Mouse (Mus musculus): Measurements from ENCODE around the gene Plcg1. TPM values are rescaled to one million over a fixed set of nuclear protein-coding genes. Genes with fewer than 3 reads are reported as not detected.

Gene Plcg1
- polyA plus RNA-seq, 1 experiment, result 9.1 TPM

- 74% methylated on average over 5 of the region's 5 CpGs for WGBS
- no peak for DNase-seq (ENCODE audit: low read depth, low spot score)
These were observed 35.3 kb downstream of the Plcg1 start for GRCm38 (mm10) chr2:160766371-160766771.

- 94% methylated on average over 2 of the region's 2 CpGs for WGBS
- no peak for DNase-seq (ENCODE audit: low read depth, low spot score)
These were observed 36.1 kb downstream of the Plcg1 start for GRCm38 (mm10) chr2:160767201-160767600.

- no peak for DNase-seq (ENCODE audit: low read depth, low spot score)
- WGBS, result 78% methylated on average over 4 of the region's 4 CpGs
These were observed 37.1 kb downstream of the Plcg1 start for GRCm38 (mm10) chr2:160768097-160768695.

- 96% methylated on average over 2 of the region's 2 CpGs for WGBS
- DNase-seq (ENCODE audit: low read depth, low spot score), result no peak
These were observed 37.9 kb downstream of the Plcg1 start for GRCm38 (mm10) chr2:160768997-160769396.

- no peak for DNase-seq (ENCODE audit: low read depth, low spot score)
These were observed 39.3 kb downstream of the Plcg1 start for GRCm38 (mm10) chr2:160770409-160770808.

GRCm38 (mm10) chr2:160770871-160771270 is 39.8 kb downstream of the Plcg1 start:
- no peak for DNase-seq (ENCODE audit: low read depth, low spot score)
- WGBS, result 84% methylated on average over 1 of the region's 1 CpGs

GRCm38 (mm10) chr2:160771325-160772276 is 40.5 kb downstream of the Plcg1 start:
- no peak for DNase-seq (ENCODE audit: low read depth, low spot score)
- 81% methylated on average over 8 of the region's 8 CpGs for WGBS

- 77% methylated on average over 2 of the region's 2 CpGs for WGBS
- no peak for DNase-seq (ENCODE audit: low read depth, low spot score)
These were observed 46.9 kb downstream of the Plcg1 start for GRCm38 (mm10) chr2:160778034-160778433.

- DNase-seq (ENCODE audit: low read depth, low spot score), result no peak
- 88% methylated on average over 13 of the region's 13 CpGs for WGBS
These were observed 49.2 kb downstream of the Plcg1 start for GRCm38 (mm10) chr2:160780154-160780833.

GRCm38 (mm10) chr2:160780834-160781219 is 49.7 kb downstream of the Plcg1 start:
- DNase-seq (ENCODE audit: low read depth, low spot score), result no peak
- 94% methylated on average over 2 of the region's 2 CpGs for WGBS

- 69% methylated on average over 1 of the region's 1 CpGs for WGBS
- DNase-seq (ENCODE audit: low read depth, low spot score), result no peak
These were observed 55.2 kb downstream of the Plcg1 start for GRCm38 (mm10) chr2:160786333-160786732.

- no peak for DNase-seq (ENCODE audit: low read depth, low spot score)
- WGBS, result 73% methylated on average over 1 of the region's 1 CpGs
These were observed 57.9 kb downstream of the Plcg1 start for GRCm38 (mm10) chr2:160789046-160789445.

- no peak for DNase-seq (ENCODE audit: low read depth, low spot score)
These were observed 58.6 kb downstream of the Plcg1 start for GRCm38 (mm10) chr2:160789741-160790140.

- no peak for DNase-seq (ENCODE audit: low read depth, low spot score)
- WGBS, result 62% methylated on average over 2 of the region's 2 CpGs
These were observed 62.0 kb downstream of the Plcg1 start for GRCm38 (mm10) chr2:160793117-160793516.

- DNase-seq (ENCODE audit: low read depth, low spot score), result no peak
These were observed 65.9 kb downstream of the Plcg1 start for GRCm38 (mm10) chr2:160796973-160797372.

GRCm38 (mm10) chr2:160798206-160798605 is 67.1 kb downstream of the Plcg1 start:
- no peak for DNase-seq (ENCODE audit: low read depth, low spot score)
- 95% methylated on average over 1 of the region's 1 CpGs for WGBS

More at GRCm38 (mm10) chr2:160796973-160797372, 65.9 kb downstream of the Plcg1 start:
- 14% methylated on average over 2 of the region's 2 CpGs for WGBS

- 94% methylated on average over 1 of the region's 1 CpGs for WGBS
- no peak for DNase-seq (ENCODE audit: low read depth, low spot score)
These were observed 69.9 kb downstream of the Plcg1 start for GRCm38 (mm10) chr2:160800967-160801366.

GRCm38 (mm10) chr2:160802326-160802725 is 71.2 kb downstream of the Plcg1 start:
- WGBS, result 64% methylated on average over 3 of the region's 3 CpGs

GRCm38 (mm10) chr2:160804794-160805527 is 73.9 kb downstream of the Plcg1 start:
- no peak for DNase-seq (ENCODE audit: low read depth, low spot score)
- 69% methylated on average over 4 of the region's 4 CpGs for WGBS

More at GRCm38 (mm10) chr2:160802326-160802725, 71.2 kb downstream of the Plcg1 start:
- no peak for DNase-seq (ENCODE audit: low read depth, low spot score)

- WGBS, result 48% methylated on average over 3 of the region's 3 CpGs
- DNase-seq (ENCODE audit: low read depth, low spot score), result no peak
These were observed 75.0 kb downstream of the Plcg1 start for GRCm38 (mm10) chr2:160806091-160806521.
